Mouse (Mus musculus): ENCODE results near the gene Sptbn4. TPM values are rescaled to one million over a fixed set of nuclear protein-coding genes. Genes with fewer than 3 reads are reported as not detected.

Gene Sptbn4
- polyA plus RNA-seq, 2 experiments, result 0.15 to 0.64 TPM

GRCm38 (mm10) chr7:27433349-27433748, 14.1 kb downstream of the Sptbn4 start:
- H3K4me3 ChIP-seq (replicated peaks; ENCODE audit: low read length), result no peak overlapping the region
- no peaks in the 10 kb centered on the region for H3K4me1 ChIP-seq (ENCODE audit: control insufficient read depth, insufficient read depth, low read length)
- H3K4me2 ChIP-seq (replicated peaks; ENCODE audit: low read depth, low read length, severe bottlenecking), result no peak overlapping the region
- no peak for TF ChIP-seq POLR2A (IDR thresholded peaks at IDR 0.05; ENCODE audit: borderline replicate concordance, extremely low read depth, insufficient read depth, insufficient read length)
- ATAC-seq (ENCODE audit: low FRiP score, low read depth), result no peak
- DNase-seq (ENCODE audit: low spot score), result no peak
- H3K36me3 ChIP-seq (ENCODE audit: control insufficient read depth, insufficient read depth, low read length), result no peaks in the 10 kb centered on the region
- no peak overlapping the region for H3K9ac ChIP-seq (ENCODE audit: low read depth, low read length, severe bottlenecking)
- peaks cover 16% of the 10 kb centered on the region; the same call in 1 of the 2 replicates for H3K27me3 ChIP-seq (ENCODE audit: control insufficient read depth, insufficient read depth, low read length)
- peaks cover 9% of the 10 kb centered on the region; the same call in 1 of the 2 replicates for H3K9me3 ChIP-seq (ENCODE audit: control insufficient read depth, low read length)
- WGBS, result 29% methylated on average over 10 of the region's 10 CpGs
- no peak overlapping the region for H3K27ac ChIP-seq (replicated peaks; ENCODE audit: low read depth, low read length)

- Histone ChIP-seq H3K9me3 (ENCODE audit: control insufficient read depth, low read length) (peaks cover 9% of the 10 kb centered on the region; the same call in 1 of the 2 replicates), H3K27me3 (ENCODE audit: control insufficient read depth, insufficient read depth, low read length) (peaks cover 11% of the 10 kb centered on the region; the same call in 1 of the 2 replicates), H3K4me1 (ENCODE audit: control insufficient read depth, insufficient read depth, low read length) (no peaks in the 10 kb centered on the region), H3K4me3 (replicated peaks; ENCODE audit: low read length) (no peak overlapping the region), H3K27ac (replicated peaks; ENCODE audit: low read depth, low read length) (no peak overlapping the region), H3K4me2 (replicated peaks; ENCODE audit: low read depth, low read length, severe bottlenecking) (no peak overlapping the region), H3K9ac (ENCODE audit: low read depth, low read length, severe bottlenecking) (no peak overlapping the region), H3K36me3 (ENCODE audit: control insufficient read depth, insufficient read depth, low read length) (no peaks in the 10 kb centered on the region)
- no peak for TF ChIP-seq POLR2A (IDR thresholded peaks at IDR 0.05; ENCODE audit: borderline replicate concordance, extremely low read depth, insufficient read depth, insufficient read length)
- DNase-seq (ENCODE audit: low spot score) (no peak), ATAC-seq (ENCODE audit: low FRiP score, low read depth) (no peak)
- WGBS, result 64% methylated on average over 2 of the region's 2 CpGs
Observed at GRCm38 (mm10) chr7:27429135-27429534, 18.4 kb downstream of the Sptbn4 start.

- no peak for ATAC-seq (ENCODE audit: low FRiP score, low read depth)
- Histone ChIP-seq H3K27me3 (ENCODE audit: control insufficient read depth, insufficient read depth, low read length) (0 out of 2 replicates have a peak, but pooled peaks cover 3% of the 10 kb centered on the region), H3K4me1 (ENCODE audit: control insufficient read depth, insufficient read depth, low read length) (no peaks in the 10 kb centered on the region), H3K27ac (replicated peaks; ENCODE audit: low read depth, low read length) (no peak overlapping the region), H3K4me2 (replicated peaks; ENCODE audit: low read depth, low read length, severe bottlenecking) (no peak overlapping the region), H3K4me3 (replicated peaks; ENCODE audit: low read length) (no peak overlapping the region), H3K9me3 (ENCODE audit: control insufficient read depth, low read length) (peaks cover 9% of the 10 kb centered on the region; the same call in 1 of the 2 replicates), H3K36me3 (ENCODE audit: control insufficient read depth, insufficient read depth, low read length) (no peaks in the 10 kb centered on the region), H3K9ac (ENCODE audit: low read depth, low read length, severe bottlenecking) (no peak overlapping the region)
- 79% methylated on average over 11 of the region's 11 CpGs for WGBS
- DNase-seq (ENCODE audit: low spot score), result no peak
- no peak for TF ChIP-seq POLR2A (IDR thresholded peaks at IDR 0.05; ENCODE audit: borderline replicate concordance, extremely low read depth, insufficient read depth, insufficient read length)
Observed at GRCm38 (mm10) chr7:27428002-27428401, 19.5 kb downstream of the Sptbn4 start.

GRCm38 (mm10) chr7:27427387-27427786, 20.1 kb downstream of the Sptbn4 start:
- Histone ChIP-seq H3K4me1 (ENCODE audit: control insufficient read depth, insufficient read depth, low read length) (no peaks in the 10 kb centered on the region), H3K9ac (ENCODE audit: low read depth, low read length, severe bottlenecking) (no peak overlapping the region), H3K4me2 (replicated peaks; ENCODE audit: low read depth, low read length, severe bottlenecking) (no peak overlapping the region), H3K4me3 (replicated peaks; ENCODE audit: low read length) (no peak overlapping the region), H3K36me3 (ENCODE audit: control insufficient read depth, insufficient read depth, low read length) (no peaks in the 10 kb centered on the region), H3K27me3 (ENCODE audit: control insufficient read depth, insufficient read depth, low read length) (no peaks in the 10 kb centered on the region), H3K27ac (replicated peaks; ENCODE audit: low read depth, low read length) (no peak overlapping the region), H3K9me3 (ENCODE audit: control insufficient read depth, low read length) (peaks cover 9% of the 10 kb centered on the region; the same call in 1 of the 2 replicates)
- 78% methylated on average over 1 of the region's 1 CpGs for whole genome bisulfite sequencing
- TF ChIP-seq POLR2A (IDR thresholded peaks at IDR 0.05; ENCODE audit: borderline replicate concordance, extremely low read depth, insufficient read depth, insufficient read length), result no peak
- ATAC-seq (ENCODE audit: low FRiP score, low read depth) (no peak), DNase-seq (ENCODE audit: low spot score) (no peak)

DNA sequence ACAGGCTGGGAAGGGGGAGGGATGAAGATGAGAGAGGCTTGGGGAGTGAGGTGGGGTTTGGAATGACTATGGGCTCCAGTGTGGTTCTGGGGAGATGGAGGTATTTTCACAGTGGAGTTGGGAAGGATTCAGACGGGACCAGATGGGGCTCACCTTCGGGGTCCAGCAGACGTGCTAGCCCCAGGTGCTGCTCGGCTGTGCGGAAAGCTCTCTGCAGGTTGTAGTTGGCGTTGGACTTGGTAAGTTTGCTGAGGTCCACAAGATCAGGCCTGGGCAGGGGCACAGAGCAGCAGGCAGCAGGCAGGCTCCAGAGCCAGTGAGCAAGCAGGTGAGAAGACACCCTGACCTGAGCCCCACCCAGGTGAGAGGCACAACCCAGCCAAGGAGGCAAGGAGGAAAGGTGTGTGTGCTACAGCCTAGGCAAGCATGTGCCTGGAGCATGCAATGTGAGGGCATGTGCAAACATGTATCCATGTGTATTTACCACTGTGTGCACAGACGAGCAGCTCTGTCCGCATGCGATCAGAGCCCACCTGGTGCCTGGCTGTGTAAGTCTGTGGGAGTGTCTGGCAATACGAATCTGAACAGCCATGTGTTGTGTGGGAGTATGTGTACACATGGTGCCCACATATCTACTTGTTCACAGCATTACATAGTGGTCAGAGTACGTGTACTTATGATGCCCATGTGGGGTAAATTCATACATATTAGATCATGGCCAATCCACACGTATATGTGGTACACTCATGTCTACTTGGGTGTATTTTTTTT, 23.7 kb downstream of the Sptbn4 start:
- Histone ChIP-seq H3K27ac (replicated peaks; ENCODE audit: low read depth, low read length) (no peak overlapping the region), H3K27me3 (ENCODE audit: control insufficient read depth, insufficient read depth, low read length) (no peaks in the 10 kb centered on the region), H3K4me3 (replicated peaks; ENCODE audit: low read length) (no peak overlapping the region), H3K9ac (ENCODE audit: low read depth, low read length, severe bottlenecking) (no peak overlapping the region), H3K4me2 (replicated peaks; ENCODE audit: low read depth, low read length, severe bottlenecking) (no peak overlapping the region), H3K4me1 (ENCODE audit: control insufficient read depth, insufficient read depth, low read length) (no peaks in the 10 kb centered on the region), H3K36me3 (ENCODE audit: control insufficient read depth, insufficient read depth, low read length) (no peaks in the 10 kb centered on the region), H3K9me3 (ENCODE audit: control insufficient read depth, low read length) (no peaks in the 10 kb centered on the region)
- ATAC-seq (ENCODE audit: low FRiP score, low read depth) (no peak), DNase-seq (ENCODE audit: low spot score) (no peak)
- 77% methylated on average over 12 of the region's 12 CpGs for WGBS
- no peak for TF ChIP-seq POLR2A (IDR thresholded peaks at IDR 0.05; ENCODE audit: borderline replicate concordance, extremely low read depth, insufficient read depth, insufficient read length)
